Mouse (Mus musculus): ENCODE results near the gene Mrpl45.
"Not testable (repeated sequence)": the region's sequence is repeated elsewhere in the genome, so short reads cannot be mapped to it uniquely, and the experiment has no call there.

The Mrpl45 gene

GRCm38 (mm10) chr11:97315504-97316503, at the start of gene Mrpl45:
TSS of gene Mrpl45 (plus strand) at chr11:97315716.
- DNase-seq (ENCODE audit: low spot score): peak; percentile 99

- not testable (repeated sequence) for DNase-seq (ENCODE audit: low spot score)
Observed at GRCm38 (mm10) chr11:97266544-97266943, 49.0 kb upstream of the Mrpl45 start.

GRCm38 (mm10) chr11:97270004-97270403, 45.5 kb upstream of the Mrpl45 start:
- not testable (repeated sequence) for DNase-seq (ENCODE audit: low spot score)

- no peak for DNase-seq (ENCODE audit: low spot score)
Observed at GRCm38 (mm10) chr11:97272835-97273234, 42.7 kb upstream of the Mrpl45 start.

- DNase-seq (ENCODE audit: low spot score): no peak
Observed at GRCm38 (mm10) chr11:97273613-97274012, 41.9 kb upstream of the Mrpl45 start.

GRCm38 (mm10) chr11:97274947-97275346, 40.6 kb upstream of the Mrpl45 start:
- DNase-seq (ENCODE audit: low spot score): not testable (repeated sequence)

- DNase-seq (ENCODE audit: low spot score): no peak
Observed at GRCm38 (mm10) chr11:97275349-97275748, 40.2 kb upstream of the Mrpl45 start.

GRCm38 (mm10) chr11:97276019-97276418, 39.5 kb upstream of the Mrpl45 start:
- no peak for DNase-seq (ENCODE audit: low spot score)

GRCm38 (mm10) chr11:97277166-97277565, 38.4 kb upstream of the Mrpl45 start:
- DNase-seq (ENCODE audit: low spot score): no peak

- DNase-seq (ENCODE audit: low spot score): no peak
Observed at GRCm38 (mm10) chr11:97278456-97278855, 37.1 kb upstream of the Mrpl45 start.

GRCm38 (mm10) chr11:97279040-97279404, 36.5 kb upstream of the Mrpl45 start:
- DNase-seq (ENCODE audit: low spot score): no peak

GRCm38 (mm10) chr11:97279405-97280215, 35.9 kb upstream of the Mrpl45 start:
- DNase-seq (ENCODE audit: low spot score): peak; percentile 75

GRCm38 (mm10) chr11:97280216-97280861, 35.2 kb upstream of the Mrpl45 start, which contains the start of gene Npepps:
TSS of gene Npepps (minus strand) at chr11:97280638.
- peak; percentile 85 for DNase-seq (ENCODE audit: low spot score)

GRCm38 (mm10) chr11:97282179-97282578, 33.3 kb upstream of the Mrpl45 start:
- no peak for DNase-seq (ENCODE audit: low spot score)

- no peak for DNase-seq (ENCODE audit: low spot score)
Observed at GRCm38 (mm10) chr11:97284854-97285253, 30.7 kb upstream of the Mrpl45 start.

- DNase-seq (ENCODE audit: low spot score): no peak
Observed at GRCm38 (mm10) chr11:97285852-97286775, 29.4 kb upstream of the Mrpl45 start.

- no peak for DNase-seq (ENCODE audit: low spot score)
Observed at GRCm38 (mm10) chr11:97286973-97287372, 28.5 kb upstream of the Mrpl45 start.

- no peak for DNase-seq (ENCODE audit: low spot score)
Observed at GRCm38 (mm10) chr11:97287643-97288042, 27.9 kb upstream of the Mrpl45 start.

GRCm38 (mm10) chr11:97289276-97290230, 26.0 kb upstream of the Mrpl45 start:
- no peak for DNase-seq (ENCODE audit: low spot score)

- no peak for DNase-seq (ENCODE audit: low spot score)
Observed at GRCm38 (mm10) chr11:97292731-97293130, 22.8 kb upstream of the Mrpl45 start.

Data from testis, postnatal 10 days (tissue).